Mouse (Mus musculus): ENCODE results near the gene Rmdn3. TPM values are rescaled to one million over a fixed set of nuclear protein-coding genes. Genes with fewer than 3 reads are reported as not detected.
A peak's percentile ranks its signal among the peaks of the same experiment; 100 is the strongest.

The Rmdn3 gene
- 46.7 and 49.6 TPM in 2 replicates for polyA plus RNA-seq (2015; fragmentation: Nextera tagmentation; extraction: Ambion mirVana)

DNA sequence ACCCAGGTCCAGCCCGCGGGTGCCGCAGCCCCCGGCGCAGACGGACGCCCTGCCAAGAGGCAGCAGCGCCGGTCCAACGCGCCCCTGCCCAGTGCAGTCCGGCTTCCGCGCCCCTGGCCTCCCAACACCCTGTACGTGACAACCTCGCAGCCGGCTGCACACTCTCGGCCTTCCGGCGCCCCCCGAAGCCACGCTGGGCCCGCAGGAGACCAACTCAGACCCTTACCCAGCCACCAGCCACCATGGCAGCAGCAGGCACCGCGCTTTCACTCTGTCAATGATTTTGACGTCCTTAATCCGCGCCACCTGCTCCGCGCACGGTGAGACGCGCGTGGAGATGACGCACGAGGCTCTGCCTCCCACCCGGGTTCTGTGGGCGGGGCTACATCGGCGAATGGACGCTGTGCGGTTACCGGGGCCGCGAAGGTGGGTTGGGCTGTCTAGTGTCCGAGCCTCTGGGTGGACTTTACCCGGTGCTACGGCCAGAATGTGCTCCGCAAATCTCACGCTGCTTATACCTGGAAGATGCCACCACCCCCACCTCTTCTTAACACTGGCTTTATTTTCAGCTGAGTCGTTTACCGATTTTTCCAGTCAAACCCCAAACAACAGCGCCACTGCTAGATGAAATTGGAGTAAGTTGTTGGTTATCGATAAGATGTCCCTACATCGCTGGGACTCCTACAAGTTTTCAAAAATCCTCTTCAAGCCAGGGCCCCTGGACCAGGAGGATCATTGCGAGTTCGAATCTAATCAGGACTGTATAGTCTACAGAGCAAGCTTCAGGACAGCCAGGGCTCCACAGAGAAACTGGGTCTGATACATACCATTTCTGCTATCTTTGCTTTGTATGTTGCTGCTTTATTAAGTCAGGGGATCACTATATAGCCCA lies at the start of gene Rmdn3:
Rmdn3 (minus strand) TSS at position 354 of the 892 bp plus-strand sequence.
- peak; percentile 94 for ATAC-seq (replicated peaks)

GRCm38 (mm10) chr2:119203871-119204460 lies 47.1 kb upstream of the Rmdn3 start:
- 82% methylated on average over 4 of the region's 4 CpGs for WGBS
- H3K36me3 ChIP-seq (replicated peaks), result no peaks in the 10 kb centered on the region
- no peak overlapping the region for H3K4me2 ChIP-seq
- peaks cover 16% of the 10 kb centered on the region for H3K4me1 ChIP-seq
- no peaks in the 10 kb centered on the region for H3K27me3 ChIP-seq (replicated peaks)
- H3K9ac ChIP-seq, result no peak overlapping the region
- no peak overlapping the region for H3K4me3 ChIP-seq
- no peaks in the 10 kb centered on the region for H3K9me3 ChIP-seq
- no peak for ATAC-seq (replicated peaks)
- no peak overlapping the region for H3K27ac ChIP-seq

More for the DNA sequence above, at the start of gene Rmdn3:
- peak within 1 kb of the TSS; percentile 93 for H3K4me2 ChIP-seq
- WGBS, result under 1% methylated on average over 57 of the region's 57 CpGs
- H3K36me3 ChIP-seq (replicated peaks), result peaks cover 23% of the 10 kb centered on the region
- peak within 1 kb of the TSS; percentile 91 for H3K9ac ChIP-seq
- peaks cover 23% of the 10 kb centered on the region for H3K4me1 ChIP-seq
- H3K27me3 ChIP-seq (replicated peaks), result no peaks in the 10 kb centered on the region
- peak within 1 kb of the TSS; percentile 96 for H3K4me3 ChIP-seq
- H3K27ac ChIP-seq, result peak within 1 kb of the TSS; percentile 84
- no peaks in the 10 kb centered on the region for H3K9me3 ChIP-seq

DNA sequence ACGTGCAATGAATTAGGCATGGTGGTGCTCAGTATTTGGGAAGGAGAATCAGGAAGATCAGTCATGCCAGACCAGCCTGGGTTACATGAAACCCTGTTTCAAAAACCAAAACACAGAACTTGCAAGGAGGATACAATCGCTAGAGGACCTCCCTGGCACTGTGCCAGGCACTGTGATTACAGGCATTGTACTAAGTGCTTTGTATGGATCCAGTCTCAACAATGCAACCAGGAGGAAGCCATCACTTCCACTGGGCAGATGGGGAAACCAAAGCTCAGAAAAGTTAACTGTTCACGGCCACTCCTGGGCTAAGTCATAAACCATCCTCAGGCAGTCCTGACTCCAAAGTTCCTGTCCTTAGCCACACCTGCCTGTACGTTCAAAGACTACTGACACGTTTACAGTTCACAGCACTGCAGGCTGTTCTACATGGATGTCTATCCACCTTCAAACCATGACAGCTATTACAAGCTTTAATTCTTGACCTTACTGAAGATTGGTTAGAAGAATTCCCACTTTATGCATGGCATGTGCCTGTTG lies 46.1 kb upstream of the Rmdn3 start:
- Histone ChIP-seq H3K9me3 (no peaks in the 10 kb centered on the region), H3K4me3 (no peak overlapping the region), H3K9ac (no peak overlapping the region), H3K27me3 (replicated peaks) (no peaks in the 10 kb centered on the region), H3K27ac (no peak overlapping the region), H3K4me1 (peaks cover 16% of the 10 kb centered on the region), H3K4me2 (no peak overlapping the region), H3K36me3 (replicated peaks) (no peaks in the 10 kb centered on the region)
- WGBS, result 56% methylated on average over 5 of the region's 5 CpGs
- no peak for ATAC-seq (replicated peaks)

DNA sequence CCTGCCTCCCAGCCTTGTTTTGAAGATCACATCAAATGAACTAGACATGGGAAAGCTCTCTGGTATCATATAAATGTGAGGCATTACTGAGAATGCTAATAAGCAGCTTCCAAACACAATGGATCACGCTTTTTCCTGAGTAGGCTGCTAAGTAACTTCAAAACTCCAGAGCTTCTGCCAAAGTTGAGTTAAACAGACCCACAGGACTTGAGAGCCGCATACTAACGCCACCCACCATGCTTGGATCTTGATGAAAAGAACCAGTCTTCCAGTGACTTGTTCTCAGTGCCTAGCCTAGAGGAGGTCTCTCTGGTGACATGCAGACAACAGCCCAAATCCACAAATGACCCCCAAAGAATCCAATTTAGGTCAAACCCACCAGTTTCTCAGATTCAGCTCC lies 42.1 kb upstream of the Rmdn3 start:
- Histone ChIP-seq H3K27me3 (replicated peaks) (no peaks in the 10 kb centered on the region), H3K4me1 (peaks cover 5% of the 10 kb centered on the region; the same call in 1 of the 2 replicates), H3K9me3 (no peaks in the 10 kb centered on the region), H3K27ac (peak overlapping the region; percentile 18; the same call in 1 of the 2 replicates), H3K4me3 (no peak overlapping the region), H3K4me2 (no peak overlapping the region), H3K9ac (no peak overlapping the region), H3K36me3 (replicated peaks) (no peaks in the 10 kb centered on the region)
- ATAC-seq (replicated peaks), result no peak
- 37% methylated on average over 3 of the region's 3 CpGs for WGBS

DNA sequence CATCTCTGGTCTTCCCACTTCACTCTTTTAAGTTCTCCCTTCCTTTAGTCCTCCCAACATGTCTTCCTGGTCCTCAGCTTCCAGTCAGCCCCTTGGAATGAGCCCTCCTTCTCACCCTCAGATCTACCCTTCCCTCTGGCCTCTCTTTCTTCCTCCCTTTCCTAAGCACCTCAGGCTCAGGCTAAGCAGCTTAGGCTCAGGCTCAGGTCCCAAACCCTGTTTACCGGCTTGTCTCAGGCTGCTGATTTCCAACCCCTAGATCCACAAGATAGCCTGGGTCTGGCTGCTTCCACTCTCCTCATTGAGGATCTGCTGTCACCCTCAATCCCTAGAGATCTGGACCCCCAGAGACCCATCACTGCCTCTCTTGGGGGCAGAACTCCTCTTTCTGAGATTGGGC lies 41.2 kb upstream of the Rmdn3 start:
- H3K9me3 ChIP-seq, result no peaks in the 10 kb centered on the region
- no peaks in the 10 kb centered on the region for H3K27me3 ChIP-seq (replicated peaks)
- H3K4me3 ChIP-seq, result no peak overlapping the region
- H3K27ac ChIP-seq, result no peak overlapping the region
- WGBS, result 0% methylated on average over 1 of the region's 1 CpGs
- H3K9ac ChIP-seq, result no peak overlapping the region
- H3K4me1 ChIP-seq, result peaks cover 5% of the 10 kb centered on the region; the same call in 1 of the 2 replicates
- no peak for ATAC-seq (replicated peaks)
- H3K4me2 ChIP-seq, result no peak overlapping the region
- H3K36me3 ChIP-seq (replicated peaks), result no peaks in the 10 kb centered on the region

GRCm38 (mm10) chr2:119197493-119197892 lies 40.7 kb upstream of the Rmdn3 start:
- Histone ChIP-seq H3K27me3 (replicated peaks) (no peaks in the 10 kb centered on the region), H3K4me3 (no peak overlapping the region), H3K9ac (no peak overlapping the region), H3K4me2 (no peak overlapping the region), H3K36me3 (replicated peaks) (no peaks in the 10 kb centered on the region), H3K9me3 (no peaks in the 10 kb centered on the region), H3K27ac (no peak overlapping the region), H3K4me1 (peaks cover 5% of the 10 kb centered on the region; the same call in 1 of the 2 replicates)
- WGBS, result 86% methylated on average over 1 of the region's 1 CpGs
- no peak for ATAC-seq (replicated peaks)

DNA sequence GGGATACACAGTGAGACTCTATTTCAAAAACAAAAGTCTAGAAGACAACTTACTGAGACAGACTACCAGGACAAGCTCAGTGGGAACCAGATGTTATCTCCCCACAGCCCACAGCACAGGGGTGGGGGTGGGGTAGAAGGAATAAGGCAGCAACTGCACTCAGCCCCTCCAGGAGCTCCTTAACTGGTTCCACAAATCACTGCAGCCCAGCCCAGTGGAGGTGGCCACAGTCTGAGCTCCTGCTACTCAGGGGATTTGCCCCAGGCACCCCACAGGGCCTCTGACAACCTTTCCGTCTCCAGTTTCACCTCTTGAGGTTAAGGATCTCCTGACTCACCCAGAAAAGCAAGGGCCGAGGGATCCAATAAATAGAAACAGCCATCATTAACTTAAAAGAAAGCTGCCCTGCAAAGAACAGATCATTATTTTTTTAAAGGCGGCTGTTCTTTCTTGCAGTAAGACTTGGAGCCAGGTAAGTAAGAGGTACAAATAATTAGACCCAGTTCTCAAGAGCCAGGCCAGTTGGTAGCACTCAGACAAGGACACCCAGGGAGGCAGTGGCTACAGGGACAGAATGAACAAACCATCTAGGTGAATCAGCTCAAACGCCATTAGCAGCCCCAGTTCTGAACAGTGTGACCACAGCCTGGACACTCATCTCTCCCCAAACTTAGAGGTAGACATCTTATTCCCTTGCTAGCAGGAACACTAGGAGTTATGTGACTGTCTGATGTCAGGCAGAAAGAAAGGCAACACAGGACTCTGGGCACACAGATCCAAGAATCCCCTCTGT lies 39.7 kb upstream of the Rmdn3 start:
- Histone ChIP-seq H3K4me3 (no peak overlapping the region), H3K9me3 (no peaks in the 10 kb centered on the region), H3K36me3 (replicated peaks) (no peaks in the 10 kb centered on the region), H3K27ac (no peak overlapping the region), H3K4me1 (peaks cover 5% of the 10 kb centered on the region; the same call in 1 of the 2 replicates), H3K9ac (no peak overlapping the region), H3K4me2 (no peak overlapping the region), H3K27me3 (replicated peaks) (no peaks in the 10 kb centered on the region)
- no peak for ATAC-seq (replicated peaks)
- WGBS, result 40% methylated on average over 4 of the region's 4 CpGs

DNA sequence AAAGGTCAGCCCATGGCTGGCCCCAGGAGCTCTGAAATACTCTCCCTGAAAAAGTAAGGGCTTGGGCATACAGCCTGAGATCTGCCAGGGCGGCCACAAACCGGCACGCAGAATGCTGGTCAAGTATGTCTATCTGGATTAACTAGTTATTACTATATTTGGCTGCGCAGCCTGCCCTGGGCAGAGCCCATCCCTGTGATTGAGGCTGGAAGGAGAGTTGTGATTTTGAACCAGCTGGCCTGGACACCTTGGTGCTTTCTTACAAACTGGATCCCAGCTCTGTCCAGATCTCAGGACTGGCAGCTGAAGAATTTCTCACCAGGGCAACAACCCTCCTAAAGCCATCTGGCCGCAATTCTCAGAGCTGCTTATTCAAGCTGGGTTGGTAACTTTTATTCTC lies 37.3 kb upstream of the Rmdn3 start:
- WGBS, result 84% methylated on average over 5 of the region's 5 CpGs
- H3K9me3 ChIP-seq, result no peaks in the 10 kb centered on the region
- H3K27me3 ChIP-seq (replicated peaks), result no peaks in the 10 kb centered on the region
- no peak for ATAC-seq (replicated peaks)
- no peak overlapping the region for H3K27ac ChIP-seq
- no peaks in the 10 kb centered on the region for H3K36me3 ChIP-seq (replicated peaks)
- H3K9ac ChIP-seq, result no peak overlapping the region
- H3K4me3 ChIP-seq, result no peak overlapping the region
- no peak overlapping the region for H3K4me2 ChIP-seq
- H3K4me1 ChIP-seq, result peaks cover 7% of the 10 kb centered on the region

GRCm38 (mm10) chr2:119190969-119191368 lies 34.1 kb upstream of the Rmdn3 start:
- Histone ChIP-seq H3K9ac (no peak overlapping the region), H3K27me3 (replicated peaks) (no peaks in the 10 kb centered on the region), H3K27ac (no peak overlapping the region), H3K4me1 (peaks cover 6% of the 10 kb centered on the region), H3K9me3 (no peaks in the 10 kb centered on the region), H3K4me3 (no peak overlapping the region), H3K36me3 (replicated peaks) (no peaks in the 10 kb centered on the region), H3K4me2 (no peak overlapping the region)
- 92% methylated on average over 5 of the region's 5 CpGs for WGBS
- ATAC-seq (replicated peaks), result no peak

GRCm38 (mm10) chr2:119189029-119189710 lies 32.3 kb upstream of the Rmdn3 start:
- H3K4me1 ChIP-seq, result peaks cover 6% of the 10 kb centered on the region
- WGBS, result 8% methylated on average over 15 of the region's 15 CpGs
- H3K4me2 ChIP-seq, result peak overlapping the region; percentile 42
- no peak overlapping the region for H3K9ac ChIP-seq
- no peak overlapping the region for H3K27ac ChIP-seq
- ATAC-seq (replicated peaks), result peak; percentile 88
- H3K4me3 ChIP-seq, result peak overlapping the region; percentile 15; the same call in 1 of the 2 replicates
- H3K36me3 ChIP-seq (replicated peaks), result no peaks in the 10 kb centered on the region
- H3K9me3 ChIP-seq, result no peaks in the 10 kb centered on the region
- H3K27me3 ChIP-seq (replicated peaks), result no peaks in the 10 kb centered on the region

GRCm38 (mm10) chr2:119182914-119183313 lies 26.1 kb upstream of the Rmdn3 start:
- ATAC-seq (replicated peaks), result no peak
- no peaks in the 10 kb centered on the region for H3K9me3 ChIP-seq
- no peaks in the 10 kb centered on the region for H3K4me1 ChIP-seq
- no peak overlapping the region for H3K4me2 ChIP-seq
- no peak overlapping the region for H3K9ac ChIP-seq
- peaks cover 19% of the 10 kb centered on the region for H3K36me3 ChIP-seq (replicated peaks)
- 78% methylated on average over 7 of the region's 7 CpGs for WGBS
- no peaks in the 10 kb centered on the region for H3K27me3 ChIP-seq (replicated peaks)
- no peak overlapping the region for H3K27ac ChIP-seq
- no peak overlapping the region for H3K4me3 ChIP-seq
